Mouse (Mus musculus): ENCODE measurements at regions not wholly inside any gene's neighbourhood (a gene's known extent, or its start where the extent isn't known, plus 50 kb on each side); places are given as distances from the start of the nearest gene placed in this dataset.

DNA sequence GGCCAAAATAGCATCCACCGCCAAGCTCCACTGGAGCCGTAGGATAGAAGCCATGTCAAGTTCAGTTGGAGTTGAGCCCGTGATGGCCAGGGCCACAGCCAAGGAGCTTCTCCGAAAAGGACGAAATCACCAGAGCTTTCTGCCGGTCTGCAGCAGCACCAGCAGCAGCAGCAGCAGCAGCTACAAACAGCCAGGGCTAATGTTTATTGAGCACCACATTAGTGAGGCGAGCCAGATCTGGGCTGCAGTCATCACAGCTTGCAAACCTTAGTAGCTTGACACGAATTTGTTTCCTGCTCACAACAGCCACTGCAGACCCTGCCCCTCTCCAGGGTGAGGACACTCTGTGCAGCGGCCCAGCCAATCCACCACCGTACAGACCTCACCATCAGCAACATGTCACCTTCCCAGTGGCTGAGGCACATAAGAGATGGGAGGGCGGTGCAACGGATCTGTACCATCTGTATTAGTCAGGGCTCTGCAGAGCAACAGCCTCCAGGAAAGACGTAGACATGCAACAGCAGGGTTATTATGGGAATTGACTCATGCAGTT is 222.5 kb upstream of the Zmiz1 start:
- WGBS = 50% methylated on average over 13 of the region's 13 CpGs
- peak; percentile 39 to 47 for DNase-seq
- H3K27ac ChIP-seq (ENCODE audit: insufficient read depth, low read length) = no peak overlapping the region
- peaks cover 10% of the 10 kb centered on the region for H3K4me1 ChIP-seq (ENCODE audit: control insufficient read depth, insufficient read depth, low read length)
- no peak overlapping the region for H3K4me3 ChIP-seq (replicated peaks; ENCODE audit: insufficient read depth, low read depth, low read length)
- TF ChIP-seq CTCF (IDR thresholded peaks at IDR 0.05; ENCODE audit: borderline replicate concordance, insufficient read depth, low read depth, low read length) = no peak
- no peak for TF ChIP-seq POLR2A (IDR thresholded peaks at IDR 0.05; ENCODE audit: borderline replicate concordance, insufficient read depth, low read length)
- no peaks in the 10 kb centered on the region for H3K27me3 ChIP-seq (ENCODE audit: control insufficient read depth, insufficient read depth, low read length)

GRCm38 (mm10) chr14:25239335-25239960 is 219.5 kb upstream of the Zmiz1 start:
- no peaks in the 10 kb centered on the region for H3K27me3 ChIP-seq (ENCODE audit: control insufficient read depth, insufficient read depth, low read length)
- no peak for DNase-seq
- no peak overlapping the region for H3K4me3 ChIP-seq (replicated peaks; ENCODE audit: insufficient read depth, low read depth, low read length)
- TF ChIP-seq CTCF (IDR thresholded peaks at IDR 0.05; ENCODE audit: borderline replicate concordance, insufficient read depth, low read depth, low read length) (no peak), POLR2A (IDR thresholded peaks at IDR 0.05; ENCODE audit: borderline replicate concordance, insufficient read depth, low read length) (no peak)
- H3K4me1 ChIP-seq (ENCODE audit: control insufficient read depth, insufficient read depth, low read length) = peaks cover 6% of the 10 kb centered on the region
- no peak overlapping the region for H3K27ac ChIP-seq (ENCODE audit: insufficient read depth, low read length)
- 78% methylated on average over 3 of the region's 3 CpGs for WGBS

DNA sequence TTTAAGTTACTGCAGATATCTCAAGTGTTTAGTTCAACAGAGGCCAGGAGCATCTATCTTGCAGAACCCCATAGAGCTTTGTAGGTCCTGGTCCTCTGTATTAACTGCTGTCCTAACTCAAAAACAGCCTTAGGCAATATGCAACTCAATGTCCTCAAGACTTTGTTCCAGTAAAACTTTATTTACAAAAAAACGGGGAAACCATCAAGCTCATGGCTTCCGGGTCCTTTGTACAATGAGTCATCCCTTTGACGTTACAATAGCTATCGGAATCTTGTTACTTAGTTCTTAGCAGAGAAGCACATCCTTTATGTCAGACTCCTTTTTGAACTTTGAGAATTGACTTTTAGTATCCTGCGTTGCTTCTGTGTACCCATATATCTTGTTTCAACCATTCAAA is 216.2 kb upstream of the Zmiz1 start:
- 92% methylated on average over 5 of the region's 5 CpGs for WGBS
- Histone ChIP-seq H3K4me1 (ENCODE audit: control insufficient read depth, insufficient read depth, low read length) (peaks cover 6% of the 10 kb centered on the region; the same call in 1 of the 2 replicates), H3K27me3 (ENCODE audit: control insufficient read depth, insufficient read depth, low read length) (no peaks in the 10 kb centered on the region), H3K4me3 (replicated peaks; ENCODE audit: insufficient read depth, low read depth, low read length) (no peak overlapping the region), H3K27ac (ENCODE audit: insufficient read depth, low read length) (no peak overlapping the region)
- no peak for TF ChIP-seq CTCF (IDR thresholded peaks at IDR 0.05; ENCODE audit: borderline replicate concordance, insufficient read depth, low read depth, low read length)
- no peak for TF ChIP-seq POLR2A (IDR thresholded peaks at IDR 0.05; ENCODE audit: borderline replicate concordance, insufficient read depth, low read length)
- DNase-seq = no peak

DNA sequence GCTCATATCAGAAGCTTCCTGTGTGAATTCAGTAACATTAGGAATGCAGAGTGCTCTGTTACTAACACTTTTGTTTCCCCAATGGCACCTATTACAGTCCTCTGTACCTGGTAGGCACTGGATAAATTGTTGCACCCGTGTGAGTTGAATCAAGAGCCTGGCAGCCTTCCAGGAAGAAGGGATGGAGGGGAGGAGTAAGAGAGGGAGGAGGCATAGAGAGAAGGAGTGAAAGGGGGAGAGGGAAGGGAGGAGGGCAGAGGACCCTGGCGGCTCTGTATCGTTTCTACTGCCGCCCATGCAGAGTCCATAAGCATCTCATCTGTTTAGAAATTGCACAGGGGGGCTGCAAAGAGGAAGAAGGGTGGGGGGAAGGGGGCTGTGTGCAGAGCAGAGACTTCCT is 215.7 kb upstream of the Zmiz1 start:
- 57% methylated on average over 4 of the region's 4 CpGs for WGBS
- no peak for TF ChIP-seq POLR2A (IDR thresholded peaks at IDR 0.05; ENCODE audit: borderline replicate concordance, insufficient read depth, low read length)
- no peak for TF ChIP-seq CTCF (IDR thresholded peaks at IDR 0.05; ENCODE audit: borderline replicate concordance, insufficient read depth, low read depth, low read length)
- Histone ChIP-seq H3K4me3 (replicated peaks; ENCODE audit: insufficient read depth, low read depth, low read length) (no peak overlapping the region), H3K27ac (ENCODE audit: insufficient read depth, low read length) (no peak overlapping the region), H3K27me3 (ENCODE audit: control insufficient read depth, insufficient read depth, low read length) (no peaks in the 10 kb centered on the region), H3K4me1 (ENCODE audit: control insufficient read depth, insufficient read depth, low read length) (peaks cover 6% of the 10 kb centered on the region; the same call in 1 of the 2 replicates)
- DNase-seq = no peak

GRCm38 (mm10) chr14:25243698-25244097 is 215.3 kb upstream of the Zmiz1 start:
- DNase-seq = no peak
- H3K4me3 ChIP-seq (replicated peaks; ENCODE audit: insufficient read depth, low read depth, low read length) = no peak overlapping the region
- H3K4me1 ChIP-seq (ENCODE audit: control insufficient read depth, insufficient read depth, low read length) = peaks cover 6% of the 10 kb centered on the region; the same call in 1 of the 2 replicates
- 85% methylated on average over 5 of the region's 5 CpGs for WGBS
- TF ChIP-seq POLR2A (IDR thresholded peaks at IDR 0.05; ENCODE audit: borderline replicate concordance, insufficient read depth, low read length) (no peak), CTCF (IDR thresholded peaks at IDR 0.05; ENCODE audit: borderline replicate concordance, insufficient read depth, low read depth, low read length) (no peak)
- no peak overlapping the region for H3K27ac ChIP-seq (ENCODE audit: insufficient read depth, low read length)
- no peaks in the 10 kb centered on the region for H3K27me3 ChIP-seq (ENCODE audit: control insufficient read depth, insufficient read depth, low read length)

GRCm38 (mm10) chr14:25244841-25245240 is 214.1 kb upstream of the Zmiz1 start:
- H3K4me3 ChIP-seq (replicated peaks; ENCODE audit: insufficient read depth, low read depth, low read length) = no peak overlapping the region
- WGBS = 82% methylated on average over 6 of the region's 6 CpGs
- no peak overlapping the region for H3K27ac ChIP-seq (ENCODE audit: insufficient read depth, low read length)
- no peaks in the 10 kb centered on the region for H3K27me3 ChIP-seq (ENCODE audit: control insufficient read depth, insufficient read depth, low read length)
- DNase-seq = no peak
- H3K4me1 ChIP-seq (ENCODE audit: control insufficient read depth, insufficient read depth, low read length) = peaks cover 6% of the 10 kb centered on the region; the same call in 1 of the 2 replicates
- TF ChIP-seq POLR2A (IDR thresholded peaks at IDR 0.05; ENCODE audit: borderline replicate concordance, insufficient read depth, low read length) = no peak
- TF ChIP-seq CTCF (IDR thresholded peaks at IDR 0.05; ENCODE audit: borderline replicate concordance, insufficient read depth, low read depth, low read length) = no peak

GRCm38 (mm10) chr14:25245691-25246090 is 213.3 kb upstream of the Zmiz1 start:
- Histone ChIP-seq H3K27me3 (ENCODE audit: control insufficient read depth, insufficient read depth, low read length) (no peaks in the 10 kb centered on the region), H3K4me3 (replicated peaks; ENCODE audit: insufficient read depth, low read depth, low read length) (no peak overlapping the region), H3K27ac (ENCODE audit: insufficient read depth, low read length) (no peak overlapping the region), H3K4me1 (ENCODE audit: control insufficient read depth, insufficient read depth, low read length) (peaks cover 6% of the 10 kb centered on the region; the same call in 1 of the 2 replicates)
- TF ChIP-seq POLR2A (IDR thresholded peaks at IDR 0.05; ENCODE audit: borderline replicate concordance, insufficient read depth, low read length) (no peak), CTCF (IDR thresholded peaks at IDR 0.05; ENCODE audit: borderline replicate concordance, insufficient read depth, low read depth, low read length) (no peak)
- WGBS = 84% methylated on average over 4 of the region's 4 CpGs
- no peak for DNase-seq

GRCm38 (mm10) chr14:25248941-25249340 is 210.0 kb upstream of the Zmiz1 start:
- H3K27me3 ChIP-seq (ENCODE audit: control insufficient read depth, insufficient read depth, low read length) = no peaks in the 10 kb centered on the region
- TF ChIP-seq CTCF (IDR thresholded peaks at IDR 0.05; ENCODE audit: borderline replicate concordance, insufficient read depth, low read depth, low read length) (no peak), POLR2A (IDR thresholded peaks at IDR 0.05; ENCODE audit: borderline replicate concordance, insufficient read depth, low read length) (no peak)

More at GRCm38 (mm10) chr14:25248941-25249340, 210.0 kb upstream of the Zmiz1 start:
- Histone ChIP-seq H3K27ac (ENCODE audit: insufficient read depth, low read length) (no peak overlapping the region), H3K4me1 (ENCODE audit: control insufficient read depth, insufficient read depth, low read length) (peaks cover 6% of the 10 kb centered on the region; the same call in 1 of the 2 replicates), H3K4me3 (replicated peaks; ENCODE audit: insufficient read depth, low read depth, low read length) (no peak overlapping the region)
- DNase-seq = no peak
- WGBS = 97% methylated on average over 3 of the region's 3 CpGs

Data from cerebellum, adult 2 months (tissue).